Mouse (Mus musculus): ENCODE results near the gene Ogfr.
A peak's percentile ranks its signal among the peaks of the same experiment; 100 is the strongest.

- TF ChIP-seq CTCF (conservative IDR thresholded peaks at IDR 0.05 in 1 of 2, IDR thresholded peaks at IDR 0.05 in 1 of 2; ENCODE audit: low read depth in 2 of 2, low read length in 2 of 2) = peak; percentile 14 to 46; a peak in 2 of 4 replicates
- no peak for TF ChIP-seq MAZ (IDR thresholded peaks at IDR 0.05; ENCODE audit: low read depth, low read length)
Measured at GRCm38 (mm10) chr2:180588736-180589122, 316 bp upstream of the Ogfr start.

Measured in CH12.LX (cell line).